Mouse (Mus musculus) intestine, postnatal 0 days (tissue): ENCODE data around the gene Aqp12. TPM values are rescaled to one million over a fixed set of nuclear protein-coding genes. Genes with fewer than 3 reads are reported as not detected.
A peak's percentile ranks its signal among the peaks of the same experiment; 100 is the strongest.

Source experiments
- ATAC-seq: fragments of 200-750 bp; cut with Nextera tagmentation; 2 replicates; pipeline ENCODE4 v1.8.0; 2017; ENCODE audit warnings: mild to moderate bottlenecking, moderate TSS enrichment, moderate library complexity
- H3K27ac ChIP-seq: fragments of 300-500 bp; sonication (generic); 2 replicates; pipeline ENCODE4 v1.5.1; 2014; ENCODE audit warnings: mild to moderate bottlenecking, low read depth, low read length, moderate library complexity
- H3K27me3 ChIP-seq: fragments of 300-500 bp; sonication (generic); replicated peaks from 2 replicates; pipeline ENCODE4 v1.6.1; 2014; ENCODE audit warnings: low read length, mixed read lengths; ENCODE audit not compliant: control insufficient read depth, insufficient read depth
- H3K36me3 ChIP-seq: fragments of 300-500 bp; sonication (generic); 2 replicates; pipeline ENCODE4 v1.6.1; 2014; ENCODE audit warnings: mild to moderate bottlenecking, moderate library complexity; ENCODE audit not compliant: control insufficient read depth, insufficient read depth
- H3K4me1 ChIP-seq: fragments of 300-500 bp; sonication (generic); replicated peaks from 2 replicates; pipeline ENCODE4 v1.6.1; 2014; ENCODE audit warnings: antibody characterized with exemption, low read length, mixed read lengths; ENCODE audit not compliant: control insufficient read depth, insufficient read depth
- H3K4me2 ChIP-seq: fragments of 300-500 bp; sonication (generic); replicated peaks from 2 replicates; pipeline ENCODE4 v1.6.1; 2014; ENCODE audit warnings: low read depth, mild to moderate bottlenecking, moderate library complexity
- H3K4me3 ChIP-seq: fragments of 300-500 bp; sonication (generic); 2 replicates; pipeline ENCODE4 v1.5.1; 2014; ENCODE audit warnings: low read depth, low read length
- H3K9ac ChIP-seq: fragments of 300-500 bp; sonication (generic); 2 replicates; pipeline ENCODE4 v1.6.1; 2014; ENCODE audit warnings: mild to moderate bottlenecking, low read depth, low read length
- H3K9me3 ChIP-seq: fragments of 300-500 bp; sonication (generic); 2 replicates; pipeline ENCODE4 v1.6.1; 2016; ENCODE audit warnings: mixed run types; ENCODE audit not compliant: control insufficient read depth
- CTCF ChIP-seq: sonication (generic); IDR thresholded peaks from 2 replicates; pipeline ENCODE4 v1.5.1; 2016; ENCODE audit warnings: low read depth, mild to moderate bottlenecking, control low read depth, antibody characterized with exemption, moderate library complexity
- WGBS: fragments of 180-500 bp; shearing (Covaris S2); extraction: QIAGEN DNeasy Blood & Tissue Kit; methylation state at CpG from one replicate; pipeline ENCODE4 v1.1.7; 2014; 5-methylcytosine and 5-hydroxymethylcytosine counted together
- polyA plus RNA-seq: library from polyadenylated mRNA; unstranded; fragments of >200 nt; fragmentation: Nextera tagmentation; extraction: Ambion mirVana; gene quantifications from 2 replicates; pipeline ENCODE4 v1.2.1, GENCODE M21; 2015

Gene Aqp12
- polyA plus RNA-seq, 1 experiment from 2014 or later, result 0.17 TPM

GRCm38 (mm10) chr1:93012103-93012585 lies 6.0 kb downstream of the Aqp12 start:
- no peak for ATAC-seq
- Histone ChIP-seq H3K36me3 (no peaks in the 10 kb centered on the region), H3K4me2 (no peak overlapping the region), H3K9ac (no peak overlapping the region), H3K4me3 (no peak overlapping the region), H3K27me3 (no peaks in the 10 kb centered on the region), H3K9me3 (no peaks in the 10 kb centered on the region), H3K27ac (no peak overlapping the region), H3K4me1 (no peaks in the 10 kb centered on the region)
- WGBS, result 60% methylated on average over 7 of the region's 7 CpGs
- TF ChIP-seq CTCF, result no peak

GRCm38 (mm10) chr1:93013367-93013766 lies 7.2 kb downstream of the Aqp12 start:
- Histone ChIP-seq H3K4me3 (no peak overlapping the region), H3K36me3 (no peaks in the 10 kb centered on the region), H3K4me1 (no peaks in the 10 kb centered on the region), H3K27ac (no peak overlapping the region), H3K9ac (no peak overlapping the region), H3K9me3 (no peaks in the 10 kb centered on the region), H3K27me3 (no peaks in the 10 kb centered on the region), H3K4me2 (no peak overlapping the region)
- TF ChIP-seq CTCF, result no peak
- no peak for ATAC-seq
- WGBS, result 75% methylated on average over 4 of the region's 4 CpGs

GRCm38 (mm10) chr1:93014460-93014859 lies 8.3 kb downstream of the Aqp12 start:
- Histone ChIP-seq H3K27ac (no peak overlapping the region), H3K4me3 (no peak overlapping the region), H3K9ac (no peak overlapping the region), H3K4me1 (no peaks in the 10 kb centered on the region), H3K9me3 (no peaks in the 10 kb centered on the region), H3K36me3 (no peaks in the 10 kb centered on the region), H3K4me2 (no peak overlapping the region), H3K27me3 (no peaks in the 10 kb centered on the region)
- ATAC-seq, result no peak
- TF ChIP-seq CTCF, result peak; percentile 90

- H3K4me1 ChIP-seq, result no peaks in the 10 kb centered on the region
- no peak for TF ChIP-seq CTCF
- no peak for ATAC-seq
- no peak overlapping the region for H3K9ac ChIP-seq
- H3K36me3 ChIP-seq, result no peaks in the 10 kb centered on the region
- WGBS, result 60% methylated on average over 2 of the region's 2 CpGs
- H3K27ac ChIP-seq, result no peak overlapping the region
- H3K4me3 ChIP-seq, result no peak overlapping the region
- H3K4me2 ChIP-seq, result no peak overlapping the region
- H3K9me3 ChIP-seq, result no peaks in the 10 kb centered on the region
- no peaks in the 10 kb centered on the region for H3K27me3 ChIP-seq
Observed at GRCm38 (mm10) chr1:93015136-93015535, 9.0 kb downstream of the Aqp12 start.

- no peaks in the 10 kb centered on the region for H3K9me3 ChIP-seq
- WGBS, result 87% methylated on average over 10 of the region's 10 CpGs
- no peak for ATAC-seq
- TF ChIP-seq CTCF, result no peak
- H3K4me1 ChIP-seq, result no peaks in the 10 kb centered on the region
- H3K4me3 ChIP-seq, result no peak overlapping the region
- no peak overlapping the region for H3K9ac ChIP-seq
- no peak overlapping the region for H3K27ac ChIP-seq
- no peak overlapping the region for H3K4me2 ChIP-seq
- H3K27me3 ChIP-seq, result no peaks in the 10 kb centered on the region
- H3K36me3 ChIP-seq, result no peaks in the 10 kb centered on the region
Observed at GRCm38 (mm10) chr1:93018716-93019115, 12.6 kb downstream of the Aqp12 start.

- Histone ChIP-seq H3K9ac (no peak overlapping the region), H3K9me3 (no peaks in the 10 kb centered on the region), H3K27me3 (no peaks in the 10 kb centered on the region), H3K4me3 (no peak overlapping the region), H3K36me3 (no peaks in the 10 kb centered on the region), H3K4me2 (no peak overlapping the region), H3K4me1 (no peaks in the 10 kb centered on the region), H3K27ac (no peak overlapping the region)
- ATAC-seq, result no peak
- 76% methylated on average over 4 of the region's 4 CpGs for WGBS
- TF ChIP-seq CTCF, result no peak
Observed at GRCm38 (mm10) chr1:93020602-93021001, 14.5 kb downstream of the Aqp12 start.

GRCm38 (mm10) chr1:93026600-93026999 lies 20.5 kb downstream of the Aqp12 start:
- 76% methylated on average over 8 of the region's 8 CpGs for WGBS
- no peak for TF ChIP-seq CTCF
- H3K9ac ChIP-seq, result no peak overlapping the region
- H3K4me1 ChIP-seq, result no peaks in the 10 kb centered on the region
- no peaks in the 10 kb centered on the region for H3K27me3 ChIP-seq
- H3K27ac ChIP-seq, result no peak overlapping the region
- no peak for ATAC-seq
- no peaks in the 10 kb centered on the region for H3K36me3 ChIP-seq
- H3K4me2 ChIP-seq, result no peak overlapping the region
- H3K4me3 ChIP-seq, result no peak overlapping the region
- H3K9me3 ChIP-seq, result no peaks in the 10 kb centered on the region
